Mouse (Mus musculus) stomach, embryonic 15.5 days (tissue): Measurements from ENCODE around the gene Cd276. TPM values are rescaled to one million over a fixed set of nuclear protein-coding genes. Genes with fewer than 3 reads are reported as not detected.

Source experiments
- ATAC-seq: fragments of 200-750 bp; cut with Nextera tagmentation; 2 replicates; pipeline ENCODE4 v1.8.0; 2017; ENCODE audit warnings: low read depth, moderate number of reproducible peaks, moderate TSS enrichment; ENCODE audit not compliant: insufficient read depth, low FRiP score
- H3K27ac ChIP-seq: fragments of 300-500 bp; sonication (generic); 2 replicates; pipeline ENCODE4 v1.5.1; 2015; ENCODE audit warnings: mild to moderate bottlenecking, inconsistent platforms
- H3K27me3 ChIP-seq: fragments of 300-500 bp; sonication (generic); replicated peaks from 2 replicates; pipeline ENCODE4 v1.6.1; 2015; ENCODE audit warnings: inconsistent platforms
- H3K36me3 ChIP-seq: fragments of 300-500 bp; sonication (generic); 2 replicates; pipeline ENCODE4 v1.6.1; 2015; ENCODE audit warnings: inconsistent platforms
- H3K4me1 ChIP-seq: fragments of 300-500 bp; sonication (generic); 2 replicates; pipeline ENCODE4 v1.6.1; 2015; ENCODE audit warnings: inconsistent platforms
- H3K4me2 ChIP-seq: fragments of 300-500 bp; sonication (generic); 2 replicates; pipeline ENCODE4 v1.6.1; 2015; ENCODE audit warnings: mild to moderate bottlenecking, inconsistent platforms
- H3K4me3 ChIP-seq: fragments of 300-500 bp; sonication (generic); replicated peaks from 2 replicates; pipeline ENCODE4 v1.5.1; 2015; ENCODE audit warnings: inconsistent platforms
- H3K9ac ChIP-seq: fragments of 300-500 bp; sonication (generic); 2 replicates; pipeline ENCODE4 v1.6.1; 2015; ENCODE audit warnings: inconsistent platforms
- H3K9me3 ChIP-seq: fragments of 300-500 bp; sonication (generic); 2 replicates; pipeline ENCODE4 v1.6.1; 2016; ENCODE audit warnings: inconsistent platforms
- WGBS: fragments of 180-500 bp; shearing (Covaris S2); methylation state at CpG from one replicate; pipeline ENCODE4 v1.1.7; 2015; 5-methylcytosine and 5-hydroxymethylcytosine counted together
- polyA plus RNA-seq: library from polyadenylated mRNA; unstranded; fragments of >200 nt; fragmentation: Nextera tagmentation; extraction: Ambion mirVana; gene quantifications from 2 replicates; pipeline ENCODE4 v1.2.1, GENCODE M21; 2015

Cd276 gene
- polyA plus RNA-seq, 1 experiment from 2014 or later, result 28.7 TPM

- Histone ChIP-seq H3K4me1 (no peaks in the 10 kb centered on the region), H3K9me3 (no peaks in the 10 kb centered on the region), H3K9ac (no peak overlapping the region), H3K36me3 (no peaks in the 10 kb centered on the region), H3K4me2 (no peak overlapping the region), H3K27ac (no peak overlapping the region), H3K27me3 (no peaks in the 10 kb centered on the region), H3K4me3 (no peak overlapping the region)
- WGBS, result 27% methylated on average over 4 of the region's 4 CpGs
- no peak for ATAC-seq
Measured at GRCm38 (mm10) chr9:58496470-58497182, 58.6 kb downstream of the Cd276 start.

DNA sequence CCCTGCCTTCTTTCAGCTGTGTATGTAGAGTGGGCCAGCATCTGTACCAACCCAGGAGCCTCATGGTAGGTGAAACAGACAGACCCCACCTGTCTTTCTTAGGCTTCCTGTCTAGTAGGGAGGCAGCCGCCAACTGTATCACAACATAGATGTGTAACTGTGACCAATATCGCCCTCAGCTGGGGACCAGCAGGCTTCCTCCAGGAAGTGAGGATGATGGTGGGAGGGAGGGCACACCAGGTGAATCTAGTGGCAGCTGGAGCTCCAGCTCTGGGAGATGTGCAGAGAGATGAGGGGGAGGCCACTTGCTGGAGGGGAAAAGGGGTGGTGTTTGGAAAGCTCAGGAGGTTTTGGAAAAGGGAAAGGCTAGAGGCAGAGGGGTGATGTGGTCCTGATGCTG is 60.2 kb downstream of the Cd276 start:
- no peak overlapping the region for H3K9ac ChIP-seq
- H3K27me3 ChIP-seq, result peaks cover 3% of the 10 kb centered on the region
- ATAC-seq, result no peak
- no peak overlapping the region for H3K4me2 ChIP-seq
- 54% methylated on average over 2 of the region's 2 CpGs for WGBS
- H3K36me3 ChIP-seq, result no peaks in the 10 kb centered on the region
- peaks cover 2% of the 10 kb centered on the region for H3K4me1 ChIP-seq
- H3K27ac ChIP-seq, result no peak overlapping the region
- H3K4me3 ChIP-seq, result no peak overlapping the region
- H3K9me3 ChIP-seq, result no peaks in the 10 kb centered on the region

GRCm38 (mm10) chr9:58490391-58490790 is 64.8 kb downstream of the Cd276 start:
- Histone ChIP-seq H3K9me3 (no peaks in the 10 kb centered on the region), H3K4me3 (no peak overlapping the region), H3K36me3 (no peaks in the 10 kb centered on the region), H3K27ac (no peak overlapping the region), H3K4me2 (peak overlapping the region; percentile 96; the same call in 1 of the 2 replicates), H3K9ac (no peak overlapping the region), H3K4me1 (peaks cover 10% of the 10 kb centered on the region), H3K27me3 (peaks cover 17% of the 10 kb centered on the region)
- 77% methylated on average over 2 of the region's 2 CpGs for WGBS
- no peak for ATAC-seq

DNA sequence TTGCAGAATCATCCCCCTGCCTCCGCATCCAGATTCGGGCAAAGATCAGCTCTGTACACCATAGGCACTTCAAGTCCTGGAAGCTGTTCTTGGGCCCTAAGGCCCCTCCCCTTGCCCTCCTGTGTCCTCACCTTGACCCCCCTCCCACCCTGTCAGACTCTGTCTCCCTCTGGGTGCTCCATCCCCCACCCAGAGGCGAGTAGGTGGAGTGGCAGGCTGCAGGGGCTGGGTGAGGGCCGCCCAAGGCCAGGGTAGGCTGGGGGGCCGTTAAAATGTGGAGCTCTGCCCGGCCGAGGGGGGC is 65.4 kb downstream of the Cd276 start:
- Histone ChIP-seq H3K4me2 (peak overlapping the region; percentile 96), H3K4me3 (no peak overlapping the region; the same call in 1 of the 2 replicates)

GRCm38 (mm10) chr9:58489133-58489864 is 65.9 kb downstream of the Cd276 start:
- Histone ChIP-seq H3K36me3 (no peaks in the 10 kb centered on the region), H3K27ac (no peak overlapping the region), H3K27me3 (peaks cover 17% of the 10 kb centered on the region), H3K4me3 (peak overlapping the region; percentile 65), H3K4me1 (peaks cover 10% of the 10 kb centered on the region), H3K4me2 (peak overlapping the region; percentile 96), H3K9me3 (no peaks in the 10 kb centered on the region), H3K9ac (peak overlapping the region; percentile 56; the same call in 1 of the 2 replicates)
- peak; percentile 5; the same call in 1 of the 2 replicates for ATAC-seq
- WGBS, result 8% methylated on average over 13 of the region's 13 CpGs

More for the DNA sequence above, 65.4 kb downstream of the Cd276 start:
- Histone ChIP-seq H3K9ac (no peak overlapping the region), H3K4me1 (peaks cover 10% of the 10 kb centered on the region), H3K9me3 (no peaks in the 10 kb centered on the region), H3K36me3 (no peaks in the 10 kb centered on the region), H3K27me3 (peaks cover 17% of the 10 kb centered on the region), H3K27ac (no peak overlapping the region)
- WGBS, result 27% methylated on average over 7 of the region's 7 CpGs
- no peak for ATAC-seq

DNA sequence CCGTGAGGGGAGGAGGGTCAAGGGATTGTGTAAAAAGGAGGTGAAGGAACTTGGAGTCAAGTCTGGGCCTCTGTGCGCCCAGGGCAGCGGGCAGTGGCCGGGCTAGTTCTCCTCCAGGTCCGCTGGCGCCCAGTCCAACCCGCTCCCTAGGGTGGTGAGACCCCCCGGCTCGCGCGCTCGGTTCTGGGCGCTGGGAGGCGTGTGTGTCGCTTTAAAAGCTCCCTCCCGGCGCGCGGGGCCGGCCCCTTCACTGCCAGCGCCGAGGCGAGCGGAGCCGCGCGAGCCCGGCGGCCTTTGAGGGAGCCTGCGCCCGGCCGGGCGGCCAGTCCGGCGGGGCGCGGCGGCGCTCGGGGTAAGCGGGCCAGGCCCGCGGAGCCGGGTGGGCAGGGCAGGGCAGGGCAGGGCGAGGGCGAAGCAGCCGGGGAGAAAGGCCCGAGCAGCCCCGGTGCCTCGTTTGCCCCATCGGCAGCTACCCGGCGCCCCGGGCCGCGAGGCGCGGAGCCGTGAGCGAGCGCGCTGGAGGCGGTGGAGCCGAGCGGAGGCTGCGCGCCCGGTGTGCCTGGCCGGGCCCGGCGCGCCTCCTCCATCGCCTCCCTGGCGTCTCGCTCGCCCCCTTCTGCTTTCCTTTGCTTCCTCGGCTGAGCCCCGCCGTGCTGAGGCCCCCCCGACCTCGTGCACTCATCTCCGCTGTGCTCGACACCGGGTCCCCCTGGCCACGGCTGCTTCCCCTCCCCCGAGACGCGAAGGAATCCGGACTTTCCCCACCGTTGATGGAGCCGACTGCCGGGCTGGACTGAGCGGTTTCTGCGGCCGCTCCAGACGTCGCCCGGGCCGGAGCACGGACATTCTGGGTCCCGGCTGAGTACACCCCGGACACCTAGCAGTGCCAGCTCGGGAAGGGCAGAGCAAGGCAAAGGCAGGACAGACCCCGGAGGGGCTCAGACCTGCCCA is 67.1 kb downstream of the Cd276 start, which contains the start of gene Insyn1:
Insyn1 (plus strand) TSS at position 753 of the 951 bp plus-strand sequence.
- H3K4me1 ChIP-seq, result peaks cover 10% of the 10 kb centered on the region
- peak within 1 kb of the TSS; percentile 56 for H3K9ac ChIP-seq
- H3K4me2 ChIP-seq, result peak within 1 kb of the TSS; percentile 96
- H3K36me3 ChIP-seq, result no peaks in the 10 kb centered on the region
- under 1% methylated on average over 79 of the region's 104 CpGs for WGBS
- peaks cover 17% of the 10 kb centered on the region for H3K27me3 ChIP-seq
- H3K4me3 ChIP-seq, result peak within 1 kb of the TSS; percentile 65
- H3K9me3 ChIP-seq, result no peaks in the 10 kb centered on the region
- H3K27ac ChIP-seq, result peak within 1 kb of the TSS; percentile 79
- ATAC-seq, result peak; percentile 65

DNA sequence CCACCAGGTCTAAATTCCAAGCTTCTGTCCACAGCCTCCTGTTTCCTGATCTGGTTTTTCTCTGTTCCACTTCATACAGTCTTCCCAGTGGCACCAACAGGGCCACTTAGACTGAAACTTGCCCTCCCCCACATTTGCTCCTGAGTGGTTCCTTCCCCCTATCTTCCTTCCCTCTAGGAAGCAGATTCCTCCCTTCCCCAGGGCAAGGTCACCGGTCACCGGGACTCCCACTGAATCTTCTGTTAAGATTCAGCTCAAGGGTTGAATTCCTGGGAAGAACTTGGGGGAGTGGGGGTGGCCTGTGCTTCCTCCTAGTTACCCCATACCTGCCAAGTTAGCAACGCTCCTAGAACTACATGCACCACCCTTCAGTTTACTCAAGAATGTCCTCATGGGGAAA is 68.2 kb downstream of the Cd276 start:
- H3K4me1 ChIP-seq, result peaks cover 10% of the 10 kb centered on the region
- H3K9me3 ChIP-seq, result no peaks in the 10 kb centered on the region
- H3K27ac ChIP-seq, result no peak overlapping the region
- H3K36me3 ChIP-seq, result no peaks in the 10 kb centered on the region
- H3K4me2 ChIP-seq, result no peak overlapping the region
- H3K4me3 ChIP-seq, result no peak overlapping the region
- peaks cover 23% of the 10 kb centered on the region for H3K27me3 ChIP-seq
- H3K9ac ChIP-seq, result no peak overlapping the region
- no peak for ATAC-seq
- WGBS, result 24% methylated on average over 3 of the region's 3 CpGs

Other genes starting within 250 kb of the Cd276 start
- gene Loxl1, start 242.3 kb downstream of the Cd276 start, polyA plus RNA-seq, result 42.1 and 49.2 TPM in 2 replicates
- gene Tbc1d21, start 185.0 kb downstream of the Cd276 start, polyA plus RNA-seq, result 0.14 TPM in 1 of 2 replicates, not detected in the other
- gene Insyn1, start 66.8 kb downstream of the Cd276 start, polyA plus RNA-seq, result 1.2 and 1.5 TPM in 2 replicates
- 134 and 140 TPM in 2 replicates for gene Nptn, start 26.8 kb upstream of the Cd276 start, polyA plus RNA-seq
- 3.6 and 4.4 TPM in 2 replicates for gene Rec114, start 188.5 kb upstream of the Cd276 start, polyA plus RNA-seq